Mouse (Mus musculus): ENCODE data around the gene Skil.

DNA sequence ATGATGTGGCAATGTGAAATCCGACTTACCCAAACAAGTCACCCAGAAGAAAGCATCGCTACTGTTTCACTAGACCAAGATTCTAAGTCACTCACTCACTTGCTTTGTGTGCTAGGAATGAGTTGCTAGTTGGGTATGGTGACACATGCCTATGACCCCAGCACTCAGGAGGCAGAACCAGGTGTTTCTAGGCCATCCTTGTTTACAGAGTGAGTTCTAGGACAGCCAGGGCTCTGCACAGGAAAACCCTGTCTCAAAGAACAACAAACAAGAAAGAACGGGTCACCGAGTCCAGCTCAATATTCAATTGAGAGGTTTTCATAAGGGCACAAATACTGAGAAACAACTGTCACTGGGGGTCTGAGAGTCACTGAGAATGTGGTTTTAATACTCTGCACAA, 28.2 kb downstream of the Skil start:
- TF ChIP-seq POLR2A (IDR thresholded peaks at IDR 0.05; ENCODE audit: borderline replicate concordance, insufficient read depth, low read length) (no peak), CTCF (IDR thresholded peaks at IDR 0.05; ENCODE audit: borderline replicate concordance, insufficient read depth, low read depth, low read length) (no peak)
